Mouse (Mus musculus): ENCODE results near the gene Wfdc1. TPM values are rescaled to one million over a fixed set of nuclear protein-coding genes. Genes with fewer than 3 reads are reported as not detected.

Gene Wfdc1
- total RNA-seq, 2 experiments from 2014 or later, result 6.3 to 6.7 TPM

- no peak for DNase-seq (ENCODE audit: low spot score in 2 of 2)
- no peak for TF ChIP-seq CTCF (conservative IDR thresholded peaks at IDR 0.05)
- H3K4me3 ChIP-seq, result no peak overlapping the region
- no peak overlapping the region for H3K27ac ChIP-seq
Measured at GRCm38 (mm10) chr8:119732072-119732471, 65.9 kb downstream of the Wfdc1 start.

GRCm38 (mm10) chr8:119736348-119736917 is 70.3 kb downstream of the Wfdc1 start:
- TF ChIP-seq CTCF (conservative IDR thresholded peaks at IDR 0.05), result no peak
- Histone ChIP-seq H3K4me3 (no peak overlapping the region), H3K27ac (no peak overlapping the region)
- no peak for DNase-seq (ENCODE audit: low spot score in 2 of 2)

- DNase-seq (ENCODE audit: low spot score in 2 of 2), result no peak
- TF ChIP-seq CTCF (conservative IDR thresholded peaks at IDR 0.05), result no peak
- Histone ChIP-seq H3K4me3 (no peak overlapping the region), H3K27ac (no peak overlapping the region)
Measured at GRCm38 (mm10) chr8:119737093-119737900, 71.1 kb downstream of the Wfdc1 start.

Other genes with a start within 250 kb of the Wfdc1 start
- 1 to 10 TPM in 1 of 2 experiments, under 1 TPM in 1; 0.18 to 1.3 TPM for gene Osgin1, start 232.2 kb upstream of the Wfdc1 start, total RNA-seq (2021)
- 100 to 1,000 TPM in 1 of 2 experiments, 10 to 100 TPM in 1; 99.0 to 104 TPM for gene Necab2, start 219.6 kb upstream of the Wfdc1 start, total RNA-seq (2021)
- under 1 TPM in 1 of 2 experiments, not detected in 1; 0.41 TPM for gene Slc38a8, start 164.7 kb upstream of the Wfdc1 start, total RNA-seq (2021)
- 10 to 100 TPM; 74.4 to 77.8 TPM for gene Mbtps1, start 107.6 kb upstream of the Wfdc1 start, total RNA-seq (2021)
- 10 to 100 TPM; 43.9 to 51.2 TPM for gene Hsdl1, start 91.2 kb upstream of the Wfdc1 start, total RNA-seq (2021)
- gene Dnaaf1, start 91.1 kb upstream of the Wfdc1 start, total RNA-seq (2021), result under 1 TPM; 0.32 to 0.38 TPM
- gene Taf1c, start 61.1 kb upstream of the Wfdc1 start, total RNA-seq (2021), result 10 to 100 TPM; 10.8 to 11.1 TPM
- under 1 TPM; 0.47 to 0.87 TPM for gene Adad2, start 53.6 kb upstream of the Wfdc1 start, total RNA-seq (2021)
- 1 to 10 TPM; 2.6 to 3.1 TPM for gene Kcng4, start 30.7 kb upstream of the Wfdc1 start, total RNA-seq (2021)
- 1 to 10 TPM; 1.7 to 1.9 TPM for gene Atp2c2, start 33.6 kb downstream of the Wfdc1 start, total RNA-seq (2021)
- gene Tldc1, start 112.1 kb downstream of the Wfdc1 start, total RNA-seq (2021), result 10 to 100 TPM; 15.2 to 15.5 TPM
- 100 to 1,000 TPM; 138 to 139 TPM for gene Cotl1, start 174.2 kb downstream of the Wfdc1 start, total RNA-seq (2021)
- 1 to 10 TPM; 7.7 to 8.4 TPM for gene Klhl36, start 195.9 kb downstream of the Wfdc1 start, total RNA-seq (2021)
- gene Usp10, start 244.0 kb downstream of the Wfdc1 start, total RNA-seq (2021), result 10 to 100 TPM; 93.6 to 98.1 TPM
- gene Gm20388, start 244.5 kb downstream of the Wfdc1 start, total RNA-seq (2021), result 1 to 10 TPM; 2.2 to 7.6 TPM